Mouse (Mus musculus) neural tube, embryonic 14.5 days (tissue): ENCODE results near the gene Saxo2. TPM values are rescaled to one million over a fixed set of nuclear protein-coding genes. Genes with fewer than 3 reads are reported as not detected.

Source experiments
- ATAC-seq: fragments of 200-750 bp; cut with Nextera tagmentation; 2 replicates; pipeline ENCODE4 v1.8.0; 2017; ENCODE audit warnings: low read depth, mild to moderate bottlenecking, moderate TSS enrichment, moderate library complexity
- H3K27ac ChIP-seq: fragments of 300-500 bp; sonication (generic); 2 replicates; pipeline ENCODE4 v1.5.1; 2014; ENCODE audit warnings: low read depth, mild to moderate bottlenecking, control low read depth, low read length, moderate library complexity, mixed read lengths
- H3K27me3 ChIP-seq: fragments of 300-500 bp; sonication (generic); 2 replicates; pipeline ENCODE4 v1.6.1; 2014; ENCODE audit warnings: low read length; ENCODE audit not compliant: control insufficient read depth, insufficient read depth
- H3K36me3 ChIP-seq: fragments of 300-500 bp; sonication (generic); 2 replicates; pipeline ENCODE4 v1.6.1; 2014; ENCODE audit warnings: low read length, mixed read lengths; ENCODE audit not compliant: control insufficient read depth, insufficient read depth
- H3K4me1 ChIP-seq: fragments of 300-500 bp; sonication (generic); 2 replicates; pipeline ENCODE4 v1.6.1; 2014; ENCODE audit warnings: low read length; ENCODE audit not compliant: control insufficient read depth, insufficient read depth
- H3K4me2 ChIP-seq: fragments of 300-500 bp; sonication (generic); 2 replicates; pipeline ENCODE4 v1.6.1; 2014; ENCODE audit warnings: mild to moderate bottlenecking, low read depth, low read length, control low read depth
- H3K4me3 ChIP-seq: fragments of 300-500 bp; sonication (generic); 2 replicates; pipeline ENCODE4 v1.5.1; 2014; ENCODE audit warnings: low read depth, low read length, control low read depth, mixed read lengths
- H3K9ac ChIP-seq: fragments of 300-500 bp; sonication (generic); replicated peaks from 2 replicates; pipeline ENCODE4 v1.6.1; 2014; ENCODE audit warnings: low read depth, mild to moderate bottlenecking, control low read depth, low read length, mixed read lengths
- H3K9me3 ChIP-seq: fragments of 300-500 bp; sonication (generic); 2 replicates; pipeline ENCODE4 v1.6.1; 2016; ENCODE audit warnings: low read length; ENCODE audit not compliant: control insufficient read depth
- WGBS: fragments of 180-500 bp; shearing (Covaris S2); extraction: QIAGEN DNeasy Blood & Tissue Kit; methylation state at CpG from one replicate; pipeline ENCODE4 v1.1.7; 2014; 5-methylcytosine and 5-hydroxymethylcytosine counted together
- polyA plus RNA-seq: library from polyadenylated mRNA; unstranded; fragments of >200 nt; fragmentation: Nextera tagmentation; extraction: Ambion mirVana; gene quantifications from 2 replicates; pipeline ENCODE4 v1.2.1, GENCODE M21; 2014

Saxo2 gene
- polyA plus RNA-seq: 28.3 and 38.2 TPM in 2 replicates

DNA sequence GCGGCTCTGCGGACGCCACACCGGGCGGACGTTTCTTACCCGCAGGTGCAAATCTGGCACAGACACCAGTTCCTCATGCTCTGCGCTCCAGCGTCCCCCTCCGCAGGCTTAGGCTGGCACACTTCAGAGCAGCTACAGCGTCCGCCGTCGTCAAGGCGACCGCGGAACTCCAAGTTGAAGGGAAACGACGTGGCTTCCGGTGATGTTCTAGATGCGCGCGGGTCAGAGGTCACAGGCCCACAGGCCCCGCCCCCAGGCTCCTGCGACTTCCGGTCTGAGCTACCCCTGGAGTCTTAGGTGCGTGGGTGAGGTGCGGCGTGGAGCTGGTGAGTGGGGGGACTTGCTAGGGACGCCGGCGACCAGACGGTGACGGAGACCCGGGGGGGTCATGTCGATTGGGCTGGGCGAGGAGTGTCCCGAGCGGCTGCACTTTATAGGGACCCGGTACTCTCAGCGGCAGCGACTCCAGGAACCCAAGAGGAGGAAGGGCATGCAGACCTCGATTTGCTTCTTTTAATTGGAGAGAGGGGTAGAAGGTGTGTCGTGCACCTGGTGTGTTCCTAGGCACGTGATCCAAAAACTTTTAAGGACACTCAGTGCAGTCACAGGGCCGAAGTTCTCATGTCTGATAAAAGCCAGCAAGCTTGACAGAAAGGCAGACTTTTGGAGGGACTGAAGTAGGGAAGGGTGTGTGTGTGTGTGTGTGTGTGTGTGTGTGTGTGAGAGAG lies at the start of gene Saxo2, which contains the start of gene Efl1:
Gene Saxo2 (minus strand): TSS at position 176 of the 728 bp plus-strand sequence.
Gene Efl1 (plus strand): TSS at position 262 of the 728 bp plus-strand sequence.
- Histone ChIP-seq H3K36me3 (no peaks in the 10 kb centered on the region), H3K27ac (no peak within 1 kb of the TSS)

DNA sequence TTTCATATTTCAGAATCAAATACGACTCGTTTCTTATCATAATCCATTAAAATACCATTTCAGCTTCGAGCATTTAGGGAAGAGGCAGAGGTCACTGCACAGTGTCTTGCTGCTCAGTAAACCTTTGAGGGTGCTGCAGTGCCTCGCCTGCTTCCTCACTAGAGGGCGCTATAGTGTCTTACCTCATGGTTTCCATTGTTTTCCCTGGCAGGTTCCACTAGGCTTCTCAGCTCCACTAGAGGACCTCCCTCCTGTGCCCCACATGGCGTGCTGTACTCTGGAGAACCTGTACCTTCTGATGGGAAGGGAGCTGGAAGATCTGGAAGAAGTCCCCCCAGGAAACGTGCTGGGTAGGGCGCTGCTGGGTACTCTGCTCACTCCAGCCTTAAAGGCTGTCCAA lies 49.3 kb upstream of the Saxo2 start:
- Histone ChIP-seq H3K4me1 (no peaks in the 10 kb centered on the region), H3K27me3 (no peaks in the 10 kb centered on the region), H3K9ac (no peak overlapping the region), H3K4me2 (no peak overlapping the region), H3K4me3 (no peak overlapping the region), H3K27ac (no peak overlapping the region), H3K36me3 (peaks cover 28% of the 10 kb centered on the region), H3K9me3 (no peaks in the 10 kb centered on the region)
- ATAC-seq: no peak
- 79% methylated on average over 8 of the region's 8 CpGs for WGBS

More for the DNA sequence above, at the start of gene Saxo2, which contains the start of gene Efl1:
- peak within 1 kb of the TSS; percentile 57 for H3K4me2 ChIP-seq
- H3K9ac ChIP-seq: peak within 1 kb of the TSS; percentile 68
- H3K9me3 ChIP-seq: no peaks in the 10 kb centered on the region
- peak; percentile 99 for ATAC-seq
- under 1% methylated on average over 46 of the region's 46 CpGs for WGBS
- H3K27me3 ChIP-seq: no peaks in the 10 kb centered on the region
- H3K4me3 ChIP-seq: peak within 1 kb of the TSS; percentile 67
- H3K4me1 ChIP-seq: peaks cover 6% of the 10 kb centered on the region; the same call in 1 of the 2 replicates

DNA sequence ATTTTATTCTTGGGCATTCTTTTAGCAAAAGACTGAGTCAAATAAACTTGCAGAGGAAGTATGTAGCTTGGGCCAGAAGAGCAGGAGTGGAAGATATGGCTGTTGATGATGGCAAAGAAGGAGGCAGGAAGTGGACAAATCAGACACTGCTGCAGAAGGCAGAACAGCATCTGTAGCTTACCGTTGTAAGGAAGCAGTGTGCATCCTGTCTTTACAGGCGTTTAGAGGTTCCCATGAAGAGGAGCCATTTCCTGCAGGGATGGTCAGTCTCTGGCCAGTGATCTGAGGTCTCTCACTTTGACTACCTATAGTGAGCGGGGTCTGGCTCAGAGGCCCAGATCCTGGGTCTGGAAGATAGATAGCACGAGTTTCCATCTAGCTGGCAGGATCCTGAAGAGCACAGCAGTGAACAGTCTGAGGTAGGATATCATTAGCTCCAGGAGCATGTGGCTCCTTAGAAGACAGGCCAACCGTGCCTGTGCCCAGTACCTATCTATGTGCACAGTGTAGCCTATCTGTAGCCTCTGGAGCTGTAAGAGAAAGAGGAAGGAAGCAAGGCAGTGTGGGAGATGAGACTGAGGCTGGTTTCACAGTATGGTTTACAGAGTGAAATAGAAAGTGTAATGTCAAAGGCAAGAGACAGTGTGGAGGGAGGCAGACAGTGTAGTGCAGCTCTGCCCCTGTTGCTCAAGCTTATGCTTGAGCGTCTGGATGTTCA lies 42.9 kb upstream of the Saxo2 start:
- ATAC-seq: no peak
- no peak overlapping the region for H3K4me3 ChIP-seq
- H3K9me3 ChIP-seq: no peaks in the 10 kb centered on the region
- H3K27me3 ChIP-seq: no peaks in the 10 kb centered on the region
- no peak overlapping the region for H3K27ac ChIP-seq
- peaks cover 24% of the 10 kb centered on the region for H3K36me3 ChIP-seq
- no peaks in the 10 kb centered on the region for H3K4me1 ChIP-seq
- WGBS: 84% methylated on average over 6 of the region's 6 CpGs
- H3K9ac ChIP-seq: no peak overlapping the region
- no peak overlapping the region for H3K4me2 ChIP-seq

DNA sequence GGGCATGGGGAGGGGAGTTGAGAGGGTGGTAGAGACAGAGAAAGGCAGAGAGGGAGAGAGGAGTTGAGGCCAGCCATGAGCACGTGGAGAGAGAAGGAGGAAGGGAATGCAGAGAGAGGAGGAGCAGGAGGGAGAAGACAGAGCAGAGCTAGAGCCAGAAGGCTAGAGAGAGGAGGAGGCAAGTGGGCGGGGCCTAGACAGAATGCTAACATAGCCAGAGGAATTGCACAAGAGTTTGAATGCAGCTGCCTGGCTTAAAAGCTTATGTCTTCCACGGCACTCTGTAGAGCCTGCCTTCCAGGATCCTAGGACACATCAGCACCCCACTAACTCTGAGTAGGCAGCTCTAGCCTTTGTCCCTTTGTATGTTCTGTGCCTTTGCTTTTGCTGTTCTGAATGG lies 40.4 kb upstream of the Saxo2 start:
- WGBS: 43% methylated on average over 3 of the region's 3 CpGs
- Histone ChIP-seq H3K27ac (no peak overlapping the region), H3K9me3 (no peaks in the 10 kb centered on the region), H3K4me1 (no peaks in the 10 kb centered on the region), H3K36me3 (peaks cover 24% of the 10 kb centered on the region), H3K27me3 (no peaks in the 10 kb centered on the region), H3K4me2 (no peak overlapping the region), H3K4me3 (no peak overlapping the region), H3K9ac (no peak overlapping the region)
- ATAC-seq: no peak

DNA sequence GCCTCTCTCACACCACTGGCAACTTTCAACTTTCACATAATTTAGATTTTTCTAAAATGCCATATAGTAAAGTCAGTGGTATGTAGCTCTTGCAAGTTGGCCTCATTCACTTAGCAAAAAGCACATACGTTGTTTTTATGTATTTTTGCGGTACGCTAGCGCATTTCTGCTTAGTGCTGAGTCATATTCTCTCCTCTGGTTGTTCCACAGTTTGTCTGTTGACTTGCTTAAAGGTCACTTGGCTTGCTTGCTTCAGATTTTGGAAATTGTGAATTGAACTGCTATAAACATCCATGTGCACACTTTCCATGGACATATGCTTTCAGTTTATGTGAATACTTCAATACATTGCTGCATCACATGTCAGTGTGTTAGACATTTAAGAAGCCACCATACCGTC lies 31.6 kb upstream of the Saxo2 start:
- no peak overlapping the region for H3K4me2 ChIP-seq
- H3K4me3 ChIP-seq: no peak overlapping the region
- H3K36me3 ChIP-seq: peaks cover 16% of the 10 kb centered on the region; the same call in 1 of the 2 replicates
- no peaks in the 10 kb centered on the region for H3K9me3 ChIP-seq
- H3K27me3 ChIP-seq: no peaks in the 10 kb centered on the region
- no peak overlapping the region for H3K9ac ChIP-seq
- H3K4me1 ChIP-seq: no peaks in the 10 kb centered on the region
- no peak overlapping the region for H3K27ac ChIP-seq
- ATAC-seq: no peak
- 92% methylated on average over 5 of the region's 5 CpGs for WGBS

DNA sequence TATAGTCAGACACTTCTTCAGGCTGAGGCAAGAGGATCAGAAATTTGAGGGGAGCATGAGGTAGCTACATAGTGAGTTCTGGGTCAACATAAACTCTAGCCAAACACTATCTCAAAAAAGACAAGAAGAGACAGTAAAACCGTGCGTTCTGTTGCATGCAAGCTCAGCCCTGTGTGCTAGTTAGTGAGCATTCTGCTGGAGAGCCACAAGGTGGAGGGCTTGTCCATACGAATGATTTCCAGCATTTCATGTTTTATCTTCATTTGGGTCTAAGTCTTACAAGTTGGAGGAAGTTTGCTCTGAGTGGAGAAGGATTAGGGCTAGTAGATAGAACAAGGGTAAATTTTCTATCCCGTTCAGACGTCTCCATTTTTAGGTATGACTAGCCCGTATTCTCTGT lies 28.5 kb upstream of the Saxo2 start:
- Histone ChIP-seq H3K36me3 (peaks cover 11% of the 10 kb centered on the region; the same call in 1 of the 2 replicates), H3K27me3 (no peaks in the 10 kb centered on the region), H3K4me3 (no peak overlapping the region), H3K27ac (no peak overlapping the region), H3K4me2 (no peak overlapping the region), H3K9me3 (no peaks in the 10 kb centered on the region), H3K9ac (no peak overlapping the region), H3K4me1 (no peaks in the 10 kb centered on the region)
- 93% methylated on average over 6 of the region's 6 CpGs for WGBS
- peak; percentile 34; the same call in 1 of the 2 replicates for ATAC-seq

DNA sequence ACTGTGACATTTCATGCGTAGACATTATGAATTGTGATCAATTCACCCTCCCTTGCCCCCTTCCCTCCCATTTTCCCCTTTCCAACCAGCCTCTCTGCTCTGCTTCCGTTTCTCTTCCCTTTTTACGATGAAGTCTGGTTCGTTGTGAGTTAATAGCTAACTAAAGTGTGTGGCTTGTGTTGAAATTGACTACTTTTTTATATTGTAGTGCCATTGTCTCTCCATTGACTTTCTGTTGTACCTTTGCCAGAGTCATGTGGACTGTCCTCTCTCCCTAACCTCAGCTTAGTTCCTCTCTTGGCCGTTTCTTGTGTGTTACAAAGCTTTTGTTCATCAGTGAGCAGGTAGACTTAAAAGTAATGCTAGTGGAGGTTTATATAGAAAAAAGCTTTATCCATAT lies 27.7 kb upstream of the Saxo2 start:
- Histone ChIP-seq H3K4me1 (no peaks in the 10 kb centered on the region), H3K9ac (no peak overlapping the region), H3K27me3 (no peaks in the 10 kb centered on the region), H3K9me3 (no peaks in the 10 kb centered on the region), H3K4me2 (no peak overlapping the region), H3K4me3 (no peak overlapping the region), H3K27ac (no peak overlapping the region), H3K36me3 (peaks cover 15% of the 10 kb centered on the region; the same call in 1 of the 2 replicates)
- WGBS: 71% methylated on average over 5 of the region's 5 CpGs
- ATAC-seq: no peak

DNA sequence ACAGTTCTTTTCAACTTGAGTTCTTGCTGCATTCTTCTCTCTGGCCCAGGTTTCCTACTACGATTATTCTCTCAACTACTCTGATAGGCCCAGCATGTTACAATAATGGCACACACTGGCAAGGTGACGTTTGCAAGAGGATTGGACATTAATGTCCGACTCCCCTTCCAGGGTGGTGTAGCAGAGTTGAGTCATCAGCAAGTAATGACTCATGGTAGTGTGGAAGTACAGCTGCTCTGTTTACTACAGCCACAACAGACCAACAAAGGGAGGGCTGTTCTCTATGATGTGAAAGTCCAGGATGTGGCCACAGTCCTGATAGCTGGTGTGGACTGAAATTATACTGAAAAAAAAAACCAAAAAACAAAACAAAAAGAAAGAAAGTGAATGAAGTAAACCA lies 16.3 kb upstream of the Saxo2 start:
- 93% methylated on average over 3 of the region's 3 CpGs for WGBS
- Histone ChIP-seq H3K9ac (no peak overlapping the region), H3K27ac (no peak overlapping the region), H3K4me1 (no peaks in the 10 kb centered on the region), H3K4me2 (no peak overlapping the region), H3K36me3 (peaks cover 8% of the 10 kb centered on the region), H3K9me3 (no peaks in the 10 kb centered on the region), H3K4me3 (no peak overlapping the region), H3K27me3 (no peaks in the 10 kb centered on the region)
- no peak for ATAC-seq

DNA sequence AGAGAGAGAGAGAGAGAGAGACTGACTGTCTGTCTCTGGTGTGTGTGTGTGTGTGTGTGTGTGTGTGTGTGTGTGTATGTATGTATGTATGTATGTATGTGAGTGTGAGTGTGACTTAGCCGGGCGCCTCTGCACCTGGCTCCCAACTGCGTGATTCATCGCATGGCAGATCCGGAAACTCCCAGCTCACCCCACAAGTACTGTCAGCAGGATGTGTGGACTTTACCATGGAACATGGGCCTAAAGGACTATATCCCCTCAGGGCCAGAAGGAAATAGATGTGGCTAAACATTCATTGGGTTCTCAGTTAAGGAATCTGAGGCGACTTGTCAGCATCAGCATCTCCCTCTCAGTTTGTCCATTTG lies 735 bp upstream of the Saxo2 start:
- peak; percentile 5; the same call in 1 of the 2 replicates for ATAC-seq
- Histone ChIP-seq H3K36me3 (no peaks in the 10 kb centered on the region), H3K4me1 (peaks cover 6% of the 10 kb centered on the region; the same call in 1 of the 2 replicates), H3K27me3 (no peaks in the 10 kb centered on the region), H3K9ac (peak overlapping the region; percentile 68), H3K4me2 (peak overlapping the region; percentile 57), H3K27ac (no peak overlapping the region), H3K4me3 (peak overlapping the region; percentile 67), H3K9me3 (no peaks in the 10 kb centered on the region)
- 17% methylated on average over 6 of the region's 6 CpGs for WGBS
